Mouse (Mus musculus) lung, adult 2 months (tissue): ENCODE measurements around the gene Nkpd1.

Source experiments
- CTCF ChIP-seq: fragments of 200-500 bp; IDR thresholded peaks from 2 replicates; pipeline ENCODE4 v1.5.1; 2011; ENCODE audit warnings: mild to moderate bottlenecking, low read length, control low read depth; ENCODE audit not compliant: insufficient read depth
- POLR2A ChIP-seq: fragments of 200-500 bp; IDR thresholded peaks from 2 replicates; pipeline ENCODE4 v1.6.1; 2011; ENCODE audit warnings: low read depth, mild to moderate bottlenecking, control low read depth, low read length, borderline replicate concordance; ENCODE audit errors: extremely low read depth

DNA sequence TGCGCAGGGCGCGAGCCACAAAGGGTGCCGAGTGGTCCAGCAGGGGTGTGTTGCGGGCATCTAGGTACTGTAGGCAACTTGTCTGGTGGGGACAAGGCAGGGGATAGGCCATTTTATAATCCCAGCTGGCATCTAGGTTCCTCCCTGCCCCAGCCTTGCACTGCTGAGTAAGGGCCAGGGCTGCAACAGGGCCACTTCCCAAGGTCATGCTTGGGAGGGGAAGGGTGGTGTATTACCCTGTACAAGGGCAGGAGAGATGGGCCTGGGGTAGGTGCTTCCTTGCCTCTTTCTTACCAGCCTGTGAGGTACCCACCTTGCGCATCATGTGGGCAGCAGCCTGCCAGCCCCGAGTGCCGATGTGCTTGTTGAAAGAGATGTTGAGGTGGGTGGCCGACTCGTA is 17.0 kb downstream of the Nkpd1 start:
- TF ChIP-seq CTCF (no peak), POLR2A (no peak)
